Mouse (Mus musculus) ES-Bruce4 (cell line): ENCODE results near the gene Hoxd10.

Experiments
- CTCF ChIP-seq: IDR thresholded peaks from one replicate; pipeline ENCODE4 v1.8.1; 2011; ENCODE audit warnings: low read depth, low read length
- EP300 ChIP-seq: IDR thresholded peaks from 2 replicates; pipeline ENCODE4 v1.6.1; 2011; ENCODE audit warnings: low read depth, low read length; ENCODE audit not compliant: insufficient read depth
- POLR2A ChIP-seq: IDR thresholded peaks from one replicate; pipeline ENCODE4 v1.8.1; 2011; ENCODE audit warnings: low read length; ENCODE audit not compliant: insufficient read depth

DNA sequence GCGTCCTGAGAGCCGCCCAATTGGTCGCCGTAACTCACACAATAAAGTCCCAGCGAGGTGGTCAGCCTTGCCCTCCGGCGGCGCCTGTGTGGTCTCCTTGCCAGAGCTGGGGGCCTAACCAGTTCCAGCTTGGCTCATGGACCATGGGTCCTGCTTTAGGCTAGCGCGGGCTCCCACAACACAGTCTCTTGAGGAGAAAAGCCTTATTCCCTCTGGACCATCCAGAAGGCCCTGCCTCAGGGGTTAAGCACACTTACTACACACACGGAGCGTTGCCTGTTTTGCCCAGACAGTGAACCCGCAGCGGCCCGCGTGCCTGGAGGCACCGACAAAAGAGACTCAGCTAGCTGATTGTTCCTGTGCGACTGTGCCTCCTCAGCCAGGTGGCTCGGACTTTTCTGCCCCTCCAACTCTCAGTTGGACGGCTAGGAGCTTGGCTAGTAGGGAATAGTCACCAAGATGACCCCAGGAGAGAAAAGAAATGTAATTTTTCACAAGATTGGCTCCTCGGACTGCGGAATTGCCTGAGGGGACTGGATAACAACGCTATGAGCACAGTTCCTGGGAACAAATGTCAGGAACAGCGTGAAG is 17.8 kb upstream of the Hoxd10 start:
- TF ChIP-seq POLR2A (no peak), CTCF (no peak), EP300 (no peak)
